Mouse (Mus musculus): ENCODE measurements around the gene Efcab11. TPM values are rescaled to one million over a fixed set of nuclear protein-coding genes. Genes with fewer than 3 reads are reported as not detected.

Efcab11 gene
- polyA plus RNA-seq, 1 experiment from 2014 or later: 24.9 TPM

DNA sequence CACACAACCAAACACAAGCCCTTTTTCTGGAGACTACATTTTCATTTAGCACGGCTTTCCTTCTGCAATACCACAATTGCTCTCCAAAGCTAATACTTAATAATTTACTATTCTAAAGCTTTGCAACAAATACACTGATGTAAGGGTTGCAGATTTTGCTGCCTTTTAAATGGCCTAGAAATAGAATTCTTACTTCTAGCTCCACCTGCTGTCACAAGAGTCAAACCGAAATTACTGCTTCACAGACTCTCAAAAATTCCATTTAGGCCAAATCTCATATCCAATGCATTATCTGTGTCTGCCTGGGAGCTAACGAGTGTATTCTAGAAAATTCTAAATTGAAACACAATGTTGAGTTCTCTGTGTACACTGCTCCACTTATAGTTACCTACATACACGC is 23.3 kb downstream of the Efcab11 start:
- H3K4me1 ChIP-seq: no peaks in the 10 kb centered on the region
- no peak overlapping the region for H3K27ac ChIP-seq (replicated peaks)
- 90% methylated on average over 4 of the region's 4 CpGs for WGBS
- H3K9me3 ChIP-seq (replicated peaks): no peaks in the 10 kb centered on the region
- DNase-seq (ENCODE audit: low spot score): no peak
- H3K4me3 ChIP-seq: no peak overlapping the region
- H3K36me3 ChIP-seq: no peaks in the 10 kb centered on the region
- no peaks in the 10 kb centered on the region for H3K27me3 ChIP-seq (ENCODE audit: low read depth, poor library complexity, severe bottlenecking)

GRCm38 (mm10) chr12:99859391-99860100 is 24.7 kb downstream of the Efcab11 start:
- Histone ChIP-seq H3K4me3 (no peak overlapping the region), H3K4me1 (no peaks in the 10 kb centered on the region), H3K27me3 (ENCODE audit: low read depth, poor library complexity, severe bottlenecking) (no peaks in the 10 kb centered on the region), H3K9me3 (replicated peaks) (no peaks in the 10 kb centered on the region), H3K36me3 (0 out of 2 replicates have a peak, but pooled peaks cover 2% of the 10 kb centered on the region), H3K27ac (replicated peaks) (no peak overlapping the region)
- 85% methylated on average over 3 of the region's 3 CpGs for WGBS
- DNase-seq (ENCODE audit: low spot score): no peak

DNA sequence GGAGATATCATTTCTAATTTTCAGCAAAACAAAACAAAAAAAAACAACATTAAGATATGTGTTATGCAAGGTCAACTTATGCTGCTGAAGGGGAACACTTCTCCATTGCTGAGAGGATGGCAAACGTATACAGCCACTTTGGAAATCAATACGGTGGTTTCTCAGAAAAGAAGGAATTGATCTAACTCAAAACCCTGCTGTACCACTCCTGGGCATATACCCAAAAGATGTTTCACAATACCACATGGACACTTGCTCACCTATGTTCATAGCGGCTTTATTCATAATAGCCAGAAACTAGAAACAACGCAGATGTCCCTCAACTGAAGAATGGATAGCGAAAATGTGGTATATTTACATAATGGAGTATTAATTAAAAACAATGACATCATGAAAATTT is 25.6 kb downstream of the Efcab11 start:
- Histone ChIP-seq H3K27ac (replicated peaks) (no peak overlapping the region), H3K9me3 (replicated peaks) (no peaks in the 10 kb centered on the region), H3K36me3 (peaks cover 11% of the 10 kb centered on the region), H3K4me1 (no peaks in the 10 kb centered on the region), H3K4me3 (no peak overlapping the region), H3K27me3 (ENCODE audit: low read depth, poor library complexity, severe bottlenecking) (no peaks in the 10 kb centered on the region)
- no peak for DNase-seq (ENCODE audit: low spot score)
- WGBS: 94% methylated on average over 5 of the region's 5 CpGs

GRCm38 (mm10) chr12:99856011-99856410 is 28.2 kb downstream of the Efcab11 start:
- Histone ChIP-seq H3K27me3 (ENCODE audit: low read depth, poor library complexity, severe bottlenecking) (no peaks in the 10 kb centered on the region), H3K9me3 (replicated peaks) (no peaks in the 10 kb centered on the region), H3K4me1 (no peaks in the 10 kb centered on the region), H3K27ac (replicated peaks) (no peak overlapping the region), H3K36me3 (peaks cover 15% of the 10 kb centered on the region), H3K4me3 (no peak overlapping the region)
- no peak for DNase-seq (ENCODE audit: low spot score)
- WGBS: 90% methylated on average over 9 of the region's 9 CpGs

- no peak for DNase-seq (ENCODE audit: low spot score)
- Histone ChIP-seq H3K36me3 (peaks cover 15% of the 10 kb centered on the region), H3K4me3 (no peak overlapping the region), H3K9me3 (replicated peaks) (no peaks in the 10 kb centered on the region), H3K27me3 (ENCODE audit: low read depth, poor library complexity, severe bottlenecking) (no peaks in the 10 kb centered on the region), H3K4me1 (no peaks in the 10 kb centered on the region), H3K27ac (replicated peaks) (no peak overlapping the region)
- WGBS: 92% methylated on average over 14 of the region's 14 CpGs
Observed at GRCm38 (mm10) chr12:99853323-99854258, 30.6 kb downstream of the Efcab11 start.

DNA sequence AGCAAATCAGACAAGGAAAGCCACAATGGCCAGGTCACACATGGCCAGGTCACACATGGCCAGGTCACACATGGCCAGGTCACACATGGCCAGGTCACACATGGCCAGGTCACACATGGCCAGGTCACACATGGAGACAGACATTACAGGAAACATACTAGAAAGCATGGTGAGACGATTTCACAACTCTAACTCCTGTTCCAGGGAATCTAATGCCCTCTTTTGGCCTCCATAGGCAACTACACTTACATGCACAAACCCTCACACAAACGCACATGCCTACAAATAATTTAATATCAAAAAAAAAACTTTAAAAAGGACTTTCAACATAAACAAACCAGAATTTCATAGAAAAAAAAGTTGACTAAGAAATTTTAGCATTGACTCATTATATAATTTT is 34.2 kb downstream of the Efcab11 start:
- H3K4me1 ChIP-seq: no peaks in the 10 kb centered on the region
- no peak overlapping the region for H3K27ac ChIP-seq (replicated peaks)
- 88% methylated on average over 2 of the region's 2 CpGs for WGBS
- no peaks in the 10 kb centered on the region for H3K9me3 ChIP-seq (replicated peaks)
- H3K36me3 ChIP-seq: peaks cover 15% of the 10 kb centered on the region
- no peak for DNase-seq (ENCODE audit: low spot score)
- no peaks in the 10 kb centered on the region for H3K27me3 ChIP-seq (ENCODE audit: low read depth, poor library complexity, severe bottlenecking)
- H3K4me3 ChIP-seq: no peak overlapping the region

- no peak for DNase-seq (ENCODE audit: low spot score)
- H3K36me3 ChIP-seq: peaks cover 5% of the 10 kb centered on the region; the same call in 1 of the 2 replicates
- 93% methylated on average over 8 of the region's 8 CpGs for WGBS
- H3K27me3 ChIP-seq (ENCODE audit: low read depth, poor library complexity, severe bottlenecking): no peaks in the 10 kb centered on the region
- no peak overlapping the region for H3K27ac ChIP-seq (replicated peaks)
- H3K9me3 ChIP-seq (replicated peaks): no peaks in the 10 kb centered on the region
- H3K4me3 ChIP-seq: no peak overlapping the region
- H3K4me1 ChIP-seq: no peaks in the 10 kb centered on the region
Observed at GRCm38 (mm10) chr12:99844951-99845350, 39.3 kb downstream of the Efcab11 start.

GRCm38 (mm10) chr12:99838703-99839102 is 45.5 kb downstream of the Efcab11 start:
- 82% methylated on average over 14 of the region's 14 CpGs for WGBS
- Histone ChIP-seq H3K27ac (replicated peaks) (no peak overlapping the region), H3K27me3 (ENCODE audit: low read depth, poor library complexity, severe bottlenecking) (no peaks in the 10 kb centered on the region), H3K4me3 (no peak overlapping the region), H3K4me1 (peaks cover 10% of the 10 kb centered on the region), H3K36me3 (peaks cover 2% of the 10 kb centered on the region), H3K9me3 (replicated peaks) (no peaks in the 10 kb centered on the region)
- no peak for DNase-seq (ENCODE audit: low spot score)

DNA sequence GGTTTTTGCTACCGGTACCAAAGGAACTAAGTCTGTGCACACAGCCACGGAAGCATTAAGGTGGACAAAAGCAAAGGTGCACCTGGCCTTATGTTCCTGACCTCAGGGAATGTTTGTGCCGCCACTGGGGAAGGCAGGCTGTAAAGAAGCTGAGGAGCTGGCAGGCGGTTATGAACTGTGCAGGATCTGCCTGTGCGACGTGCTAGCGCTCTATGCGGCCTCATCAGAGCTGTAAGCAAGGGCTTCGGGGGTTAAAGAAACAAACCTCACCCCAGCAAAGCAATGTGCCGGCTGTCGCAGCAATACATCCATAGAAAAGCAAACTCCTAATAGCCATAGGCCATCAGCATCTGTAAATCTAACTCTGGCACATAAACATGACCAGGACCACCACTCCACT is 46.1 kb downstream of the Efcab11 start:
- no peak for DNase-seq (ENCODE audit: low spot score)
- WGBS: 89% methylated on average over 11 of the region's 11 CpGs

GRCm38 (mm10) chr12:99837528-99837927 is 46.7 kb downstream of the Efcab11 start:
- Histone ChIP-seq H3K27ac (replicated peaks) (no peak overlapping the region), H3K4me1 (peaks cover 10% of the 10 kb centered on the region), H3K4me3 (no peak overlapping the region), H3K36me3 (peaks cover 11% of the 10 kb centered on the region), H3K9me3 (replicated peaks) (peaks cover 4% of the 10 kb centered on the region; the same call in 1 of the 2 replicates), H3K27me3 (ENCODE audit: low read depth, poor library complexity, severe bottlenecking) (no peaks in the 10 kb centered on the region)
- DNase-seq (ENCODE audit: low spot score): no peak
- 92% methylated on average over 5 of the region's 5 CpGs for WGBS

More for the DNA sequence above, 46.1 kb downstream of the Efcab11 start:
- no peaks in the 10 kb centered on the region for H3K27me3 ChIP-seq (ENCODE audit: low read depth, poor library complexity, severe bottlenecking)
- peaks cover 7% of the 10 kb centered on the region for H3K36me3 ChIP-seq
- H3K27ac ChIP-seq (replicated peaks): no peak overlapping the region
- H3K4me1 ChIP-seq: peaks cover 10% of the 10 kb centered on the region
- H3K9me3 ChIP-seq (replicated peaks): peaks cover 3% of the 10 kb centered on the region; the same call in 1 of the 2 replicates
- no peak overlapping the region for H3K4me3 ChIP-seq

- 73% methylated on average over 20 of the region's 20 CpGs for WGBS
Observed at GRCm38 (mm10) chr12:99836404-99837131, 47.7 kb downstream of the Efcab11 start.

GRCm38 (mm10) chr12:99833476-99833875 is 50.8 kb downstream of the Efcab11 start:
- no peak overlapping the region for H3K4me3 ChIP-seq
- H3K27ac ChIP-seq (replicated peaks): no peak overlapping the region
- H3K27me3 ChIP-seq (ENCODE audit: low read depth, poor library complexity, severe bottlenecking): no peaks in the 10 kb centered on the region
- peaks cover 4% of the 10 kb centered on the region; the same call in 1 of the 2 replicates for H3K9me3 ChIP-seq (replicated peaks)
- no peak for DNase-seq (ENCODE audit: low spot score)
- H3K4me1 ChIP-seq: peaks cover 10% of the 10 kb centered on the region
- peaks cover 11% of the 10 kb centered on the region for H3K36me3 ChIP-seq
- WGBS: 89% methylated on average over 1 of the region's 1 CpGs

More at GRCm38 (mm10) chr12:99836404-99837131, 47.7 kb downstream of the Efcab11 start:
- Histone ChIP-seq H3K27me3 (ENCODE audit: low read depth, poor library complexity, severe bottlenecking) (no peaks in the 10 kb centered on the region), H3K27ac (replicated peaks) (no peak overlapping the region), H3K4me1 (peaks cover 10% of the 10 kb centered on the region), H3K4me3 (no peak overlapping the region), H3K36me3 (peaks cover 11% of the 10 kb centered on the region), H3K9me3 (replicated peaks) (peaks cover 4% of the 10 kb centered on the region; the same call in 1 of the 2 replicates)
- peak; percentile 49 for DNase-seq (ENCODE audit: low spot score)
